Mouse (Mus musculus): ENCODE measurements around the gene Gm28897. TPM values are rescaled to one million over a fixed set of nuclear protein-coding genes. Genes with fewer than 3 reads are reported as not detected.
"Not testable (repeated sequence)": the region's sequence is repeated elsewhere in the genome, so short reads cannot be mapped to it uniquely, and the experiment has no call there.

Gene Gm28897
- polyA plus RNA-seq (2015; fragmentation: Nextera tagmentation; extraction: Ambion mirVana), result not detected in 2 replicates

DNA sequence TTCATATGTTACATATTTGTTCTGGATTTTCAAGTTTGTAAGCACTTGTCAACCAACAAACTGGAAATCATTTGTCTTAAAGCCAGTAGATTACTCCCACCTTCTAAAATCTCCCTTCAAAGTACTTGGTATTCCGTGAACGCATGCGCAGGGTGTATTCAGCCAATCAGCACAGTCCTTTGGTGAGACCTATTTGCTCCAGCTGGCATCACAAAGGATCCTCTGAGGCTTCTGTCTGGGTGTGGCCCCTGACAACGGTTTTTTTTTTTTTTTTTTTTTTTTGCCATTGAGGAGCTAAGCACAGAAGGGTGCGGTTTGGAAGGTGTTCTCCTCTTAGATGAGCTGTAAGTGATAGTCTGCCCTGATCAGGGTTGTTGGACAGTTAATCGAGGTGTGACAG, at the start of gene Gm28897:
Gene Gm28897 (plus strand): TSS at position 301 of the 400 bp plus-strand sequence.
- H3K27ac ChIP-seq (ENCODE audit: low read length); H3K4me1 ChIP-seq (ENCODE audit: control insufficient read depth, insufficient read depth, low read length); H3K27me3 ChIP-seq (ENCODE audit: control insufficient read depth, insufficient read depth, low read depth, low read length); H3K9ac ChIP-seq (ENCODE audit: low read depth, low read length); H3K36me3 ChIP-seq (ENCODE audit: control insufficient read depth, insufficient read depth, low read length); H3K4me2 ChIP-seq (ENCODE audit: low read length); H3K4me3 ChIP-seq (ENCODE audit: low read depth, low read length); H3K9me3 ChIP-seq (replicated peaks; ENCODE audit: control insufficient read depth, low read length, poor library complexity, severe bottlenecking); ATAC-seq: not testable (repeated sequence)
- no CpG with 5 or more reads among the region's 6 CpGs for WGBS

Measured in midbrain, embryonic 16.5 days (tissue).